Mouse (Mus musculus) cortical plate, adult 2 months (tissue): Measurements from ENCODE around the gene Btbd8.

Experiments
- CTCF ChIP-seq: fragments of 200-500 bp; IDR thresholded peaks from 2 replicates; pipeline ENCODE4 v1.5.1; 2011; ENCODE audit warnings: mild to moderate bottlenecking, control low read depth, low read length; ENCODE audit not compliant: insufficient read depth; ENCODE audit errors: extremely low read depth
- POLR2A ChIP-seq: fragments of 200-500 bp; IDR thresholded peaks from 2 replicates; pipeline ENCODE4 v1.6.1; 2011; ENCODE audit warnings: mild to moderate bottlenecking, low read length, control low read depth; ENCODE audit not compliant: insufficient read depth; ENCODE audit errors: extremely low read depth

DNA sequence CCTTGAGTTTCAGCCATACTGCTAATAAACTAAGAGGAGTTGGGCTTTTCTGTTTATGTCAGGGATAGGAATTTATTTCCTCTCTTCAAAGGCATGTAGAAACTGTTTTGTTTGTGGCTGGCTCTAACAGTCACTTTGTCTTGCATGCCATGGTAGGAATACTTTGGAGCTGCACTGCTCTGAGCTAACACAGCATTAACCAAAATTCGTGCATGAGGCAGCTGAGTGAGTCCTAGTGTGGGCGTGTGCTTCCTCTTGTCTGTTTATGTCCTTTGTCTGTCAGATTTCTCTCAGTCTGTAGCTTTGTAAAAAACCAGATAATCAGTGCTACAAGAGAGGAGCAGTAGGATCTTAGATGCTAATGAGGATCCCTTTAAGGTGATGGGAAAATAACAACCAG, 73.5 kb downstream of the Btbd8 start:
- TF ChIP-seq CTCF, result no peak
- TF ChIP-seq POLR2A, result no peak
